Mouse (Mus musculus): Measurements from ENCODE around the gene Gpn3. TPM values are rescaled to one million over a fixed set of nuclear protein-coding genes. Genes with fewer than 3 reads are reported as not detected.
A peak's percentile ranks its signal among the peaks of the same experiment; 100 is the strongest.
"Not testable (repeated sequence)": the region's sequence is repeated elsewhere in the genome, so short reads cannot be mapped to it uniquely, and the experiment has no call there.

Gene Gpn3
- polyA plus RNA-seq, 1 experiment, result 28.4 TPM

- H3K4me1 ChIP-seq (ENCODE audit: control insufficient read depth, insufficient read depth, low read length), result no peaks in the 10 kb centered on the region
- H3K4me3 ChIP-seq (ENCODE audit: insufficient read depth, low read length), result no peak overlapping the region
- TF ChIP-seq POLR2A (IDR thresholded peaks at IDR 0.05; ENCODE audit: extremely low read depth, insufficient read depth, low read length), result no peak
- TF ChIP-seq CTCF (IDR thresholded peaks at IDR 0.05; ENCODE audit: extremely low read depth, insufficient read depth, low read length), result no peak
These were observed 41.1 kb downstream of the Gpn3 start for GRCm38 (mm10) chr5:122412826-122413225.

GRCm38 (mm10) chr5:122414351-122414750, 42.7 kb downstream of the Gpn3 start:
- TF ChIP-seq POLR2A (IDR thresholded peaks at IDR 0.05; ENCODE audit: extremely low read depth, insufficient read depth, low read length), result no peak
- no peak for TF ChIP-seq CTCF (IDR thresholded peaks at IDR 0.05; ENCODE audit: extremely low read depth, insufficient read depth, low read length)
- Histone ChIP-seq H3K4me1 (ENCODE audit: control insufficient read depth, insufficient read depth, low read length) (no peaks in the 10 kb centered on the region), H3K27ac (ENCODE audit: insufficient read depth, low read length) (no peak overlapping the region), H3K4me3 (ENCODE audit: insufficient read depth, low read length) (no peak overlapping the region)

More at GRCm38 (mm10) chr5:122412826-122413225, 41.1 kb downstream of the Gpn3 start:
- H3K27ac ChIP-seq (ENCODE audit: insufficient read depth, low read length), result no peak overlapping the region

GRCm38 (mm10) chr5:122415465-122415864, 43.8 kb downstream of the Gpn3 start:
- no peak for TF ChIP-seq CTCF (IDR thresholded peaks at IDR 0.05; ENCODE audit: extremely low read depth, insufficient read depth, low read length)
- TF ChIP-seq POLR2A (IDR thresholded peaks at IDR 0.05; ENCODE audit: extremely low read depth, insufficient read depth, low read length), result no peak
- Histone ChIP-seq H3K4me1 (ENCODE audit: control insufficient read depth, insufficient read depth, low read length) (no peaks in the 10 kb centered on the region), H3K27ac (ENCODE audit: insufficient read depth, low read length) (no peak overlapping the region), H3K4me3 (ENCODE audit: insufficient read depth, low read length) (no peak overlapping the region)

GRCm38 (mm10) chr5:122420676-122421075, 49.0 kb downstream of the Gpn3 start:
- not testable (repeated sequence) for H3K4me3 ChIP-seq (ENCODE audit: insufficient read depth, low read length)

GRCm38 (mm10) chr5:122421271-122422068, 49.8 kb downstream of the Gpn3 start, which contains the start of gene Anapc7:
Gene Anapc7, plus strand, starts transcription at chr5:122421693.
- Histone ChIP-seq H3K27ac (ENCODE audit: insufficient read depth, low read length) (0 out of 2 replicates have a peak within 1 kb of the TSS, but pooled peaks have one; percentile 26), H3K4me1 (ENCODE audit: control insufficient read depth, insufficient read depth, low read length) (peaks cover 2% of the 10 kb centered on the region; the same call in 1 of the 2 replicates), H3K4me3 (ENCODE audit: insufficient read depth, low read length) (peak within 1 kb of the TSS; percentile 70)
- TF ChIP-seq POLR2A (IDR thresholded peaks at IDR 0.05; ENCODE audit: extremely low read depth, insufficient read depth, low read length) (no peak), CTCF (IDR thresholded peaks at IDR 0.05; ENCODE audit: extremely low read depth, insufficient read depth, low read length) (no peak)

More at GRCm38 (mm10) chr5:122420676-122421075, 49.0 kb downstream of the Gpn3 start:
- not testable (repeated sequence) for H3K4me1 ChIP-seq (ENCODE audit: control insufficient read depth, insufficient read depth, low read length); H3K27ac ChIP-seq (ENCODE audit: insufficient read depth, low read length)

GRCm38 (mm10) chr5:122422071-122422964, 50.6 kb downstream of the Gpn3 start:
- Histone ChIP-seq H3K27ac (ENCODE audit: insufficient read depth, low read length) (0 out of 2 replicates have a peak overlapping the region, but pooled peaks have one; percentile 26), H3K4me3 (ENCODE audit: insufficient read depth, low read length) (peak overlapping the region; percentile 70), H3K4me1 (ENCODE audit: control insufficient read depth, insufficient read depth, low read length) (peaks cover 2% of the 10 kb centered on the region; the same call in 1 of the 2 replicates)
- 0 out of 2 replicates have a peak, but pooled peaks have one; percentile 43 for TF ChIP-seq POLR2A (IDR thresholded peaks at IDR 0.05; ENCODE audit: extremely low read depth, insufficient read depth, low read length)
- 0 out of 2 replicates have a peak, but pooled peaks have one; percentile 0 for TF ChIP-seq CTCF (IDR thresholded peaks at IDR 0.05; ENCODE audit: extremely low read depth, insufficient read depth, low read length)

- peak overlapping the region; percentile 70 for H3K4me3 ChIP-seq (ENCODE audit: insufficient read depth, low read length)
- H3K4me1 ChIP-seq (ENCODE audit: control insufficient read depth, insufficient read depth, low read length), result peaks cover 2% of the 10 kb centered on the region; the same call in 1 of the 2 replicates
- TF ChIP-seq POLR2A (IDR thresholded peaks at IDR 0.05; ENCODE audit: extremely low read depth, insufficient read depth, low read length) (no peak), CTCF (IDR thresholded peaks at IDR 0.05; ENCODE audit: extremely low read depth, insufficient read depth, low read length) (no peak)
- H3K27ac ChIP-seq (ENCODE audit: insufficient read depth, low read length), result no peak overlapping the region
These were observed 51.4 kb downstream of the Gpn3 start for GRCm38 (mm10) chr5:122423083-122423482.

GRCm38 (mm10) chr5:122425550-122425949, 53.9 kb downstream of the Gpn3 start:
- TF ChIP-seq CTCF (IDR thresholded peaks at IDR 0.05; ENCODE audit: extremely low read depth, insufficient read depth, low read length) (no peak), POLR2A (IDR thresholded peaks at IDR 0.05; ENCODE audit: extremely low read depth, insufficient read depth, low read length) (no peak)
- Histone ChIP-seq H3K27ac (ENCODE audit: insufficient read depth, low read length) (no peak overlapping the region), H3K4me3 (ENCODE audit: insufficient read depth, low read length) (no peak overlapping the region), H3K4me1 (ENCODE audit: control insufficient read depth, insufficient read depth, low read length) (peaks cover 2% of the 10 kb centered on the region; the same call in 1 of the 2 replicates)

GRCm38 (mm10) chr5:122430036-122430775, 58.5 kb downstream of the Gpn3 start:
- H3K4me3 ChIP-seq (ENCODE audit: insufficient read depth, low read length), result no peak overlapping the region
- H3K4me1 ChIP-seq (ENCODE audit: control insufficient read depth, insufficient read depth, low read length), result no peaks in the 10 kb centered on the region
- no peak for TF ChIP-seq CTCF (IDR thresholded peaks at IDR 0.05; ENCODE audit: extremely low read depth, insufficient read depth, low read length)
- TF ChIP-seq POLR2A (IDR thresholded peaks at IDR 0.05; ENCODE audit: extremely low read depth, insufficient read depth, low read length), result no peak
- no peak overlapping the region for H3K27ac ChIP-seq (ENCODE audit: insufficient read depth, low read length)

Measured in cortical plate, adult 2 months (tissue).